Mouse (Mus musculus): ENCODE results near the gene Myo16. TPM values are rescaled to one million over a fixed set of nuclear protein-coding genes. Genes with fewer than 3 reads are reported as not detected.

Gene Myo16
- total RNA-seq, 2 experiments from 2014 or later: 4.8 to 7.5 TPM

GRCm38 (mm10) chr8:10394506-10394905 is 240.8 kb downstream of the Myo16 start:
- no peak for DNase-seq
- intact Hi-C loops (cut with DNase I): no loop called here

GRCm38 (mm10) chr8:10395146-10395545 is 241.4 kb downstream of the Myo16 start:
- no peak for DNase-seq
- intact Hi-C loops (cut with DNase I): no loop called here

- intact Hi-C loops (cut with DNase I): loop anchor here (1.0 to 10.0 kb wide), 5 partner anchors 171 to 1168 kb away; no protein-coding TSS in a partner anchor
- peak; percentile 13 to 64 for DNase-seq
Measured at GRCm38 (mm10) chr8:10402606-10403005, 248.9 kb downstream of the Myo16 start.

- intact Hi-C loops (cut with DNase I): loop anchor here (10.0 kb wide), 2 partner anchors 1061 to 1171 kb away; no protein-coding TSS in a partner anchor
- DNase-seq: peak; percentile 29 to 61
Measured at GRCm38 (mm10) chr8:10405469-10405868, 251.8 kb downstream of the Myo16 start.

- no peak for DNase-seq
- intact Hi-C loops (cut with DNase I): loop anchor here (10.0 kb wide), 2 partner anchors 1064 to 1174 kb away; no protein-coding TSS in a partner anchor
Measured at GRCm38 (mm10) chr8:10409043-10409442, 255.3 kb downstream of the Myo16 start.

GRCm38 (mm10) chr8:10411511-10411910 is 257.8 kb downstream of the Myo16 start:
- DNase-seq: no peak
- intact Hi-C loops (cut with DNase I): no loop called here

GRCm38 (mm10) chr8:10413881-10414280 is 260.2 kb downstream of the Myo16 start:
- DNase-seq: no peak
- intact Hi-C loops (cut with DNase I): no loop called here

GRCm38 (mm10) chr8:10414684-10415212 is 261.0 kb downstream of the Myo16 start:
- peak; percentile 69 to 78 for DNase-seq
- intact Hi-C loops (cut with DNase I): loop anchor here (1.0 kb wide), 1 partner anchor 773 kb away; no protein-coding TSS in a partner anchor

- DNase-seq: no peak
- intact Hi-C loops (cut with DNase I): loop anchor here (1.0 kb wide), 1 partner anchor 772 kb away; no protein-coding TSS in a partner anchor
Measured at GRCm38 (mm10) chr8:10415288-10415687, 261.6 kb downstream of the Myo16 start.

- intact Hi-C loops (cut with DNase I): loop anchor here (1.0 kb wide), 1 partner anchor 771 kb away; no protein-coding TSS in a partner anchor
- no peak for DNase-seq
Measured at GRCm38 (mm10) chr8:10415885-10416284, 262.2 kb downstream of the Myo16 start.

- DNase-seq: no peak
- intact Hi-C loops (cut with DNase I): no loop called here
Measured at GRCm38 (mm10) chr8:10416806-10417205, 263.1 kb downstream of the Myo16 start.

- intact Hi-C loops (cut with DNase I): no loop called here
Measured at GRCm38 (mm10) chr8:10417281-10417680, 263.6 kb downstream of the Myo16 start.

GRCm38 (mm10) chr8:10418013-10418412 is 264.3 kb downstream of the Myo16 start:
- no peak for DNase-seq
- intact Hi-C loops (cut with DNase I): no loop called here

More at GRCm38 (mm10) chr8:10417281-10417680, 263.6 kb downstream of the Myo16 start:
- DNase-seq: no peak

GRCm38 (mm10) chr8:10418971-10419370 is 265.3 kb downstream of the Myo16 start:
- intact Hi-C loops (cut with DNase I): no loop called here

GRCm38 (mm10) chr8:10419726-10420125 is 266.0 kb downstream of the Myo16 start:
- no peak for DNase-seq
- intact Hi-C loops (cut with DNase I): no loop called here

More at GRCm38 (mm10) chr8:10418971-10419370, 265.3 kb downstream of the Myo16 start:
- DNase-seq: no peak

GRCm38 (mm10) chr8:10420551-10420950 is 266.8 kb downstream of the Myo16 start:
- intact Hi-C loops (cut with DNase I): no loop called here
- DNase-seq: no peak

GRCm38 (mm10) chr8:10421516-10422090 is 267.9 kb downstream of the Myo16 start:
- intact Hi-C loops (cut with DNase I): no loop called here
- no peak for DNase-seq

- DNase-seq: no peak
- intact Hi-C loops (cut with DNase I): loop anchor here (5.0 kb wide), 1 partner anchor 572 kb away; the partner anchor contains the start of gene Irs2
Measured at GRCm38 (mm10) chr8:10435492-10435891, 281.8 kb downstream of the Myo16 start.

GRCm38 (mm10) chr8:10438772-10439171 is 285.1 kb downstream of the Myo16 start:
- intact Hi-C loops (cut with DNase I): loop anchor here (2.0 to 5.0 kb wide), 2 partner anchors 569 to 748 kb away; partner anchors contain the start of gene Irs2
- peak; percentile 72 to 82 for DNase-seq

- intact Hi-C loops (cut with DNase I): loop anchor here (2.0 to 5.0 kb wide), 3 partner anchors 132 to 747 kb away; partner anchors contain the start of gene Irs2
- no peak for DNase-seq
Measured at GRCm38 (mm10) chr8:10439595-10440453, 286.1 kb downstream of the Myo16 start.

- DNase-seq: no peak
- intact Hi-C loops (cut with DNase I): loop anchor here (5.0 kb wide), 1 partner anchor 130 kb away; no protein-coding TSS in a partner anchor
Measured at GRCm38 (mm10) chr8:10442562-10442961, 288.9 kb downstream of the Myo16 start.

Data from heart, postnatal 14 days (tissue).